Mouse (Mus musculus) hindlimb bud, embryonic 11.5 days (tissue): Measurements from ENCODE around the gene Slc22a26.
"Not testable (repeated sequence)": the region's sequence is repeated elsewhere in the genome, so short reads cannot be mapped to it uniquely, and the experiment has no call there.

Experiments used
- DNase-seq: peaks from one replicate; pipeline ENCODE4 v3.0.0-alpha.2; 2012; ENCODE audit warnings: low read depth, low spot score; ENCODE audit errors: extremely low spot score

Slc22a26 gene

DNA sequence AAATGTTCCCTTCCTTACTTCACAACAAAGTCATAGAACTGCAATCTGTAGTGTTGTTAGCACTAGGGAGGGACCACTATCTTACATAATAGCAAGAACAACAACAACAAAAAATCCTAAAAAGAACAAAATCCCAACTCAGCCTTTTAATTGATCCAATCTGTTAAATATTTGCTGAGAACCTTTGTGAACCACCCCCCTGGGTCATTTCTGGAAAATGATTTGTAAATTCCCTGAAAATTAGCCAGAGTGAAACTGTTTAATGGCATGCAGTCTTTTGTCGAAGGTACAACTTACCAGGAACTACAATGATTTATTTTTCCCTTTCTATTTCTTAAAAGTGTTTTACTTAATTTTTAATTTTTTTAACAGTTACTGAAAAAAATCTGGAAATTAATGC is at the start of gene Slc22a26:
Slc22a26 (minus strand) TSS at position 97 of the 400 bp plus-strand sequence.
- DNase-seq, result no peak

DNA sequence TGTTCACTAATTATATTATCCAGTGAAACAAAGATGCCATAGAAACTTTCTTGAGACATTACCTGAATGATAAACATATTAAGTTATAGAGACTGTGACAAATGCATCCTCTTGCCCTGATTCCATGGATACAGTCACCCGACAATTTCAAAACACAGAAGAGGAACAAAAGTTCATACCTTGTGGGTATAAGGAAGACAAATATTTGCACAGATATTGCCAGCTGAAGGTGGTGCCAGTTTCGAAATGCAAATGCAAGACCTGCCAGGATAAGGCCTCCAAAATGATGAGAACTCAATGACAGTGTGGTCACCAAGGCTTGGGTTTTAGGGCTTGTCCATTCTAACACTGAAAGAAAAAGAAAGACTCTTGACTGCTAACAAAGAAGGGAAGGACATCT is 27.4 kb upstream of the Slc22a26 start:
- no peak for DNase-seq

DNA sequence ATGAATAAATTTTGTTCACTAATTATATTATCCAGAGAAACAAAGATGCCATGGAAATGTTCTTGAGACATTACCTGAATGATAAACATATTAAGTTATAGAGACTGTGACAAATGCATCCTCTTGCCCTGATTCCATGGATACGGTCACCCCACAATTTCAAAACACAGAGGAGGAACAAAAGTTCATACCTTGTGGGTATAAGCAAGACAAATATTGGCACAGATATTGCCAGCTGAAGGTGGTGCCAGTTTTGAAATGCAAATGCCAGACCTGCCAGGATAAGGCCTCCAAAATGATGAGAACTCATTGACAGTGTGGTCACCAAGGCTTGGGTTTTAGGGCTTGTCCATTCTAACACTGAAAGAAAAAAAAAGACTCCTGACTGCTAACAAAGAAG is 11.9 kb downstream of the Slc22a26 start:
- no peak for DNase-seq

DNA sequence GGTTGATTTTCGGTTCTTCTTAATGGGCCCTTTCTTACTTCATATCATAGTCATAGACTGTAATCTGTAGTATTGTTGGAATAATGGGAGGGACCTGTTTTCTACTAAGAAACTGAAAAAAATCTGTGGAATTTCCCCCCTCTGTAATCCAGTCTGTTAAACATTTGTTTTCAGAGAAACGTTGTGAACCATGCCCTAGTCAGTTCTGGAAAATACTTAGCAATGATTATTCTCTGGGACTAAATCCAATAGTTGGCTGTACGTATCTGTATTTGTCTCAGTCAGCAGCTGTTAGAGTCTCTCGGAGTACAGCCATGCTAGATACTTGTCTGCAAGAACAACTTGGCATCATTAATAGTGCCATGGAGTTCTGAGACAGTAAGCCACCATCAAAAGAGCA is 27.2 kb downstream of the Slc22a26 start:
- no peak for DNase-seq

DNA sequence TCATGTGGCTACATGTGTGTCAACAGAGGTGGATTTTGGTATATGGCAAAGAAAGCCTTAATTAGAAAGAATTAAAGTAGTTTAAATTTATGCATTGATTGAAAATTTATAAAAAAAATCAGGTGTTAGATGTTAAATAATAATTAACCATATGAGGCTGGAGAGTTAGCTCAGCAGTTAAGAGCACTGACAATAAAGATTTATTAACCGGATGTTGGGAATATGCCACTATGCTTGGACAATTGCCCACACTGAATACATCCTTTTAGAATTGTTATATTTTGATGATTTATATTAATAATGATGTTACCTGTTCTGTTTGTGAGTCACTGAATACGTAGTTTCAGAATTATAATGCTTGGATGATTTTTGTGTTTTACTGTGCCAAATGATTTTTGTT is 36.3 kb downstream of the Slc22a26 start:
- no peak for DNase-seq

DNA sequence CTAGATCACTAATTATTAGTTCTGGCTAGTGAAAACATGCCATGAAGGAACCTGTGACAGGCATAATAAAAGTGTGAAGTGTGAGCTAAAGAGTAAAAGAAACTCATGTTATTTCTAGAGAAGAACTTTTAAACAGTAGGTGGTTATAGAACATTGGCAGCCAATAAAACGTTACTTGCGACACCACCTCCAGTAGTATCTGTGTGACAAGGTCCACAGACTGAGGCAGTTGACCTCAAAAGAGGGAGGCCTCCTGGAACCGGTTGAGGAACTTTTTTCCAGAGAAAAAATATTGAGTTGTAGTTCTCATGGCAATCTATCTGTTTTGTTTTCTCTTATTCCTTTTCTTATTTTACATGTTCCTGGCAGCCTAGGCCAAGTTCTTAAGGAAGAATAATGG is 36.9 kb downstream of the Slc22a26 start:
- no peak for DNase-seq

DNA sequence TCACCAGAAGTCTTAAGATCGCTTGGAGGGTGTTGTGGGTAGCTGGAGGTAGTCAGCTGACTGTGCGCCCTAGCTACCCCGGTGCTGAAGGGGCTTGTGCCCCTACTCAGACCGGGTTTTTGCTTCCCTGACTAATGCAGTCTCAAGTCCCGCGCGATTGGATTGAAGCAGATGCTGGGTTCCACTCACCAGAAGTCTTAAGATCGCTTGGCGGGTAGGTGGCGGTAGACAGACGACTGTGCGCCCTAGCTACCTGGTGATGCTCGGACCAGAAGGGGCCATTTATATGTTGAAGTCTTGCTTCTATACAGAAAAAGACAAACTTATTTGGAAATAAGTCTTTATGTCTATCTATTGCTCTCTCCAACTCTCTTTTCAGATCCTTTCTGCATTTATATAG is 49.1 kb downstream of the Slc22a26 start:
- DNase-seq, result not testable (repeated sequence)
